Comparison of ENCODE assay signal across 18 mouse cellular contexts in genomic region chr5:136517510-136517909, GRCm38 (mm10).
"Had no signal": no experiment of that assay in that cellular context is flagged by ENCODE, and none has a peak within 500 bp of the region (broad histone marks: within the 10 kb centered on the region; RNA-seq: fewer than 3 reads in every experiment).

No protein-coding gene starts in this region.

- H3K27me3 ChIP-seq: megakaryocyte, embryonic 14.5 days; midbrain, embryonic 12.5 days; neural tube, embryonic 13.5 days; neural tube, embryonic 15.5 days had no signal

- H3K4me3 ChIP-seq: megakaryocyte, embryonic 14.5 days; midbrain, embryonic 12.5 days; myocyte; neural tube, embryonic 13.5 days; neural tube, embryonic 15.5 days had no signal

- ATAC-seq: midbrain, embryonic 16.5 days had no signal

- H3K27ac ChIP-seq: midbrain, embryonic 12.5 days; neural tube, embryonic 13.5 days; neural tube, embryonic 15.5 days had no signal

- H3K36me3 ChIP-seq: neural tube, embryonic 13.5 days; neural tube, embryonic 15.5 days had no signal

- H3K9me3 ChIP-seq: megakaryocyte, embryonic 14.5 days; midbrain, embryonic 12.5 days; neural tube, embryonic 13.5 days; neural tube, embryonic 15.5 days had no signal

- DNase-seq: lung, adult 18-20 months; lung, embryonic 14.5 days; lung, postnatal 10 days; lung, postnatal 4 days; midbrain, embryonic 14.5 days; retina, postnatal 1 day; right cerebral cortex, postnatal 14 days; right cerebral cortex, postnatal 4 days; spleen, adult 18-20 months; thymus, adult 18-20 months; thymus, postnatal 14 days; thymus, postnatal 36 days had no signal
